In the genomic region with DNA sequence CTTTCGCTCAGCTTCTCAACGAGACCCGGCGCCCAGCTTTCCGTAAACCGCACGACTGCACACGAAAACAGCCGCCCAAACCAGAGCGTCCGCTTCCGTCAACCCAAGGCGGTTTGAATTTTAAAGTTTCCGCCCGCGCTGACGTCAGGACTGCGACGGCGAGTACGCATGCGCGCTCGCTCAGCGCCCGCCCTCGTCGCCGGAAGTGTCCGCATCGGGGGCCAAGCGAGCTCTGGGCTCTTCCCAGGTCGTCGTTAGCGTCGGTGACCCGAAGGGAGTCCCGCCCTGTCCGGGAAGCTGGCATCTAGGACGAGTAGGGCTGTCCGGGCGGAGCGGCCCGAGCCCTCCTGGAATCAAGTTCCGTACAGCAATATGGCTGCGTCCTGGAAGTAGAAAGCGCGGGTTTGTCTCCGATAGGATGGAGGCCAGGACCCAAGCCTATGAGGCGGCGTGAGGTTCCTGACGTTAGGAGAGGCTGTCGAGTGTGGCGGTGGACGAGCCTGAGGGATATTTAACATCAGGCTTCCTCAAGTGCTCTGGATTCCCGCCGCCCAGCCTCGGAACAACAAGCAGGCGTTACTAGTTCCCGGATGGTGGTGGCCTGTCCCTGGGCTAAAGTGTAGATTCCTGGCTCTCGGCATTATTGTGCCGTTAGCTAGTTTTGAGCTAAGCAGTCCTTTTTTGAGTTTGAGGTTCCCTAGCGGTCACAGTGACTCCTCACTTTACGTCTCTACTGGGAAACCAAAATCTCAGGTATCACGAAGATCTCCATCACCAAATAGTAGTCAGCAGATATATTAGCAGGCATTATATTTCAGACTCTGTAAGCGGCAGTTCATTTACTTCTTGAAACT, we compare ENCODE assay signal across 8 mouse cellular contexts. TPM values are rescaled to one million over a fixed set of nuclear protein-coding genes. Genes with fewer than 3 reads are reported as not detected.
DNase-seq lines count a peak whose midpoint lies in the region; ATAC-seq lines count a peak whose summit lies in the region.

A gene (minus strand): TSS at position 147 of the 854 bp plus-strand sequence.

- intact Hi-C loops in gastrocnemius, postnatal 14 days (cut with DNase I; ENCODE audit: low total_unique reads), result no loop called here
- intact Hi-C loops in left cerebral cortex, postnatal 10 days (cut with DNase I), result no loop called here

- peak; percentile 97 to 98 for DNase-seq in adrenal gland, adult (ENCODE audit: inconsistent age in 2 of 2, low spot score in 1 of 2)
- peak; percentile 97 for DNase-seq in embryo, embryonic 10.5 days (ENCODE audit: low spot score)
- peak; percentile 94 for DNase-seq in gastrocnemius, postnatal 14 days
- peak; percentile 90 to 95 for DNase-seq in left cerebral cortex, postnatal 10 days (ENCODE audit: extremely low spot score in 1 of 2, low spot score in 2 of 2)
- peak; percentile 90 for DNase-seq in right cerebral cortex, postnatal 25 days
- peak; percentile 86 to 90 for DNase-seq in urinary bladder, postnatal 4 days (ENCODE audit: low spot score in 2 of 2)

- ATAC-seq in inflammation-experienced regulatory T-cells, adult 6 months, result peak; percentile 86
- peak; percentile 92 for ATAC-seq in megakaryocyte-erythroid progenitor cell, adult 5-6 weeks (replicated peaks; ENCODE audit: low FRiP score, low TSS enrichment, poor library complexity, severe bottlenecking)

RNA-seq across cellular contexts. Expression of the gene that starts here (rescaled TPM):
- total RNA-seq in gastrocnemius, postnatal 14 days (2021), result 1 to 10 TPM; 2.2 to 2.3 TPM
- 10 to 100 TPM in 1 of 3 experiments, 1 to 10 TPM in 2; 9.1 to 56.4 (median 9.4) TPM for polyA plus RNA-seq in inflammation-experienced regulatory T-cells, adult 6 months (2017; shearing (Covaris generic))
- total RNA-seq in left cerebral cortex, postnatal 10 days (2021), result 1 to 10 TPM; 1.7 to 2.0 TPM
- total RNA-seq in megakaryocyte-erythroid progenitor cell, adult 5-6 weeks (2014; fragmentation: Nextera tagmentation), result 25.1 and 35.8 TPM in 2 replicates
- 73.5 and 83.5 TPM in 2 replicates for total RNA-seq in megakaryocyte-erythroid progenitor cell, adult 5-6 weeks (2017)

Comparison
In these comparisons a context has a peak if more than half of its experiments do, and no peak if none do; other contexts are left out.
1. Peak in every context shown above with its lines: DNase-seq and ATAC-seq.
2. RNA of the gene that starts here (total RNA-seq): 25.1 to 83.5 TPM in megakaryocyte-erythroid progenitor cell, adult 5-6 weeks; 2.2 to 2.3 TPM in gastrocnemius, postnatal 14 days and 1.7 to 2.0 TPM in left cerebral cortex, postnatal 10 days; every median in the first group is over 4 times any median in the second.